Mouse (Mus musculus) spleen, postnatal 10 days (tissue): ENCODE results near the gene Tnik.

Experiments used
- DNase-seq, 2 experiments: peaks; one replicate each; pipeline ENCODE4 v3.0.0; 2021 to 2022; ENCODE audit warnings: low spot score in 2 of 2

The Tnik gene

DNA sequence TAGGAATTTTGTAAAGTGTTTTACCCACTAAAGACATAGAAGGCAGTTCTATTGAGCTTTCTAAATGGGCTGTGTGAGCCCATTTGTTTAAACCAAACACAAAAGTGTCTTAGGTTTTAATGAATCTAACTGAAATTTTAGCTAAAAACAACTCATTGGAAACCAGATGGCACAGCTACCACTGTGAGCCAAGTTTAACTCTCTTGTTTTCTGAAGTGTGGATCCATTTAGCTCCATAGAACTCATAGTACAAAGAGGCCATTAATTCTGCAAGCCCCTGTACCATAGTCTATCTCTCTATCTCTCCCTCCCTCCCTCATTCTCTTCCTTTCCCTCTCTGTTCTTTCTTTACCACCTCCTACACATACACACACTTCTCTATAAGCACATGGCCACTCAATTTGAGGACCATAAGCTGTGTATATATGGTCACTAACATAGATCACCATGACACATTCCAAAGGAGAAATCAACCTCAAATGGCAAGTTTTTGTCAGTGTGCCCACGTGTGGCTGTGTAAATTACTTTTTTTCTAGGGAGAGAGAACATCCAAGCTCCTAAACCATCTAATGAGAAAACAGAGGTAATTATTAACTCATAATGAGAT, 204.2 kb downstream of the Tnik start:
- DNase-seq, result no peak

DNA sequence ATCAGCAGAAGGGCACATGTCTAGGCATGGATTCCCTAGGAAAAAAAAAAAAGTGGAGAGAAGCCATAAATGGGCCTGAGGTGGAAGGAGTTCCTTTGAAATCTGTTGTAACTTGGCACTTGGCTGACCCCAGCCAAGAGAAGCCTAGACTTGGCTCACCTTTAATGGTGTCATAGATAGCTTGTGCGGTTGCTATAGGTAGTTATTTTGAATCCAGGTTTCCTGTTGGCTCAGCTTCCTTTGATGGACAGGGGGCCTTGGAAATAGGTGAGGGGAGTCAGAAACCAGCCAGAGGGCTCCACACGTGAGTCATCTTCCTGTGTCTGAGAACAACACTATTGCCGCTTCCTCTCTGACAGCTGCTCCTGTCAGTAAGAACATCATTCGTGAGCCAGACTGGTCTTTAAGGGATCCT, 204.9 kb downstream of the Tnik start:
- DNase-seq, result no peak

GRCm38 (mm10) chr3:28473439-28473838, 210.4 kb downstream of the Tnik start:
- no peak for DNase-seq

- DNase-seq, result no peak
Observed at GRCm38 (mm10) chr3:28477373-28477772, 214.4 kb downstream of the Tnik start.

DNA sequence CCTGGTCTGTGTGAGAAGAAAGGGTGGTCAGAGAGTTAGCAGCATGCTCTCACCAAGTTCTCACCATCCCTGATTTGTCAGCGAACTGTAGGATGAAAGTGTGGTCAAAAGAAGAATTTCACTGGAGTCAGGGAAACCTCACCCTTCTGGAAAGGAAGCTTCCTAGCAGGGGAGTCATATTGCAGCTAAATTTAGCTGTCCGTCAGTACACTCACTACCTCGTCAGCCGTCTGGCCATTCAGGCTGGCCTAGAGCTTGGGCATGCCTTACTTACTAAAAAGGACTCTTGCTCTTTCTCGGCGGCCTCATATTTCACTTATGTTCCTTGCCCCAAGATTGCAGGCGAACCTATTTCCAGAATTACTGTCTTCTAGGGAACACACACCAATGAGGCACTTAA, 222.7 kb downstream of the Tnik start:
- no peak for DNase-seq

- no peak for DNase-seq
Observed at GRCm38 (mm10) chr3:28487418-28487817, 224.4 kb downstream of the Tnik start.

GRCm38 (mm10) chr3:28491085-28492041, 228.3 kb downstream of the Tnik start:
- DNase-seq, result no peak

GRCm38 (mm10) chr3:28496806-28497502, 233.9 kb downstream of the Tnik start:
- DNase-seq, result no peak

GRCm38 (mm10) chr3:28497503-28497857, 234.5 kb downstream of the Tnik start:
- DNase-seq, result no peak

GRCm38 (mm10) chr3:28502697-28503096, 239.7 kb downstream of the Tnik start:
- no peak for DNase-seq

GRCm38 (mm10) chr3:28509337-28509935, 246.4 kb downstream of the Tnik start:
- no peak for DNase-seq

- DNase-seq, result no peak
Observed at GRCm38 (mm10) chr3:28523004-28523482, 260.0 kb downstream of the Tnik start.

- no peak for DNase-seq
Observed at GRCm38 (mm10) chr3:28523541-28524165, 260.6 kb downstream of the Tnik start.

DNA sequence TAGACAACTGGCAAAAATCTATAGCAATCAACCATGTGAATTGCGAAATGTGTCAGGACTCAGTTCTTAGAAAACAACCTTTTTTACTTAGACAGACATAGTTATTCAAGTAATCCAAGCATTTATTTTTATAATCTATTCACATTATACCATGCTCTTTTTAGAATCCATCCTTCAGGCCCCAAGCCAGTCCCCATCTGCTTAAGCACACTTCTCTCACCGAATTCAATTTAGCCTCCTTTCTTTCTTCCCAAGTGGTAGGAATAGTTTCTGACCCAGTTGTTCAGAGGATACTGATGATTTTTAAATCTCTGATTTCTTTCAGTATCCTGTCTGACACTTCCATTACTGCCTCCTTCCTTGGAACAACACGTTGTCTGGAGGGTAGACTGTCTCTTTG, 261.5 kb downstream of the Tnik start:
- no peak for DNase-seq

GRCm38 (mm10) chr3:28526671-28527070, 263.7 kb downstream of the Tnik start:
- DNase-seq, result no peak

GRCm38 (mm10) chr3:28527231-28527630, 264.2 kb downstream of the Tnik start:
- DNase-seq, result no peak

GRCm38 (mm10) chr3:28529548-28529947, 266.5 kb downstream of the Tnik start:
- no peak for DNase-seq

- no peak for DNase-seq
Observed at GRCm38 (mm10) chr3:28531294-28531956, 268.4 kb downstream of the Tnik start.

DNA sequence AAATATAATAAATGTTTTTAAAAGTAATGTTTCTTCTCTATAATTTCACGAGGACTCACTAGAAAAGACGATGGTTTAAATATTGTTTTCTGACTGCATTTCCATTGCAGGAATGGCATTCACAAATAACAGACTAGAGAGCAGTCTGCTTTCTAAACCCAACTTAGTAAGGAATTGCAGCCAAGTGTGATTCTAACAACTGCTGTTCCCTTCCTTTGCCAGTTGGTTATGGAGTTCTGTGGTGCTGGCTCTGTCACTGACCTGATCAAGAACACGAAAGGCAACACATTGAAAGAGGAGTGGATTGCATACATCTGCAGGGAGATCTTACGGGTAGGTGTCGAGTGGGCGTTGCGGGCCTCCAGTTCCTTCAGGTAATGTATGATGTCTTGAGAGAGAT, 269.7 kb downstream of the Tnik start:
- no peak for DNase-seq

DNA sequence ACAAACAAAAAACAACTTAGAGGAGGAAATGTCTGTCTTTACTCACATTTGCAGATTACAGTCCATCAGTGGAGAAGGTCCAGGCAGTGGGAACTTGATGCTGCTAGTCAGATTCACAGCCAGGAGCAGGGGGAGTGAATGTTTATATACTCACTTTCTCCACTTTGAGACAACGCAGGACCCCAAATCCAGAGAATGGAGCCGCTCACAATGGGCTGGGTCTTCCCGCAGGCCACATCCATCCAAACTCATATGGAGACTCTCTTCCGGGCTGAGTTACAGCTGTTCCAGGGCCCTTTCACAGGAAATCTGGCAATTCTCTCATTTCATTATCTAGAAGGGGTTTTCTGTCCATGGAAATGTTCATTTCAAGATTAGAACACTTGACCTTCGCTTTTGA, 277.1 kb downstream of the Tnik start:
- DNase-seq, result no peak

GRCm38 (mm10) chr3:28542941-28543340, 279.9 kb downstream of the Tnik start:
- DNase-seq, result no peak
